Mouse (Mus musculus) monocyte, adult 2 months (primary cell): ENCODE measurements around the gene Gm3047.
"Not testable (repeated sequence)": the region's sequence is repeated elsewhere in the genome, so short reads cannot be mapped to it uniquely, and the experiment has no call there.

Experiments used
- DNase-seq, 2 experiments: peaks; one replicate each; pipeline ENCODE4 v3.0.0; 2022; ENCODE audit warnings: low spot score in 2 of 2, low read depth in 1 of 2

The Gm3047 gene

GRCm38 (mm10) chr14:4555105-4555504, at the start of gene Gm3047:
Gene Gm3047, plus strand, starts transcription at chr14:4555405.
- not testable (repeated sequence) for DNase-seq
